Mouse (Mus musculus) heart, postnatal 14 days (tissue): ENCODE measurements at regions not wholly inside any gene's neighbourhood (a gene's known extent, or its start where the extent isn't known, plus 50 kb on each side); places are given as distances from the start of the nearest gene placed in this dataset.
A peak's percentile ranks its signal among the peaks of the same experiment; 100 is the strongest.

Experiments used
- DNase-seq, 2 experiments: peaks; one replicate each; pipeline ENCODE4 v3.0.0; 2021 to 2022
- intact Hi-C: fragments of 180-260 bp; cut with DNase I; formaldehyde crosslinking; loops from one replicate; pipeline ENCODE4 v1.15.1; 2025

GRCm38 (mm10) chr16:75487915-75488314 lies 97.9 kb downstream of the Lipi start:
- intact Hi-C loops: no loop called here
- DNase-seq: no peak

GRCm38 (mm10) chr16:75483878-75484277 lies 102.0 kb downstream of the Lipi start:
- no peak for DNase-seq
- intact Hi-C loops: no loop called here

GRCm38 (mm10) chr16:75465420-75465975 lies 120.4 kb downstream of the Lipi start:
- DNase-seq: no peak
- intact Hi-C loops: no loop called here

- DNase-seq: no peak
- intact Hi-C loops: no loop called here
Observed at GRCm38 (mm10) chr16:75462136-75462535, 123.7 kb downstream of the Lipi start.

- DNase-seq: no peak
- intact Hi-C loops: no loop called here
Observed at GRCm38 (mm10) chr16:75446901-75447514, 138.9 kb downstream of the Lipi start.

GRCm38 (mm10) chr16:75439296-75439695 lies 146.6 kb downstream of the Lipi start:
- DNase-seq: no peak
- intact Hi-C loops: no loop called here

GRCm38 (mm10) chr16:75433227-75433626 lies 152.6 kb downstream of the Lipi start:
- intact Hi-C loops: no loop called here
- DNase-seq: no peak

- no peak for DNase-seq
Observed at GRCm38 (mm10) chr16:75384526-75385222, 201.2 kb downstream of the Lipi start.

GRCm38 (mm10) chr16:75381191-75381590 lies 204.7 kb downstream of the Lipi start:
- DNase-seq: no peak
- intact Hi-C loops: no loop called here

More at GRCm38 (mm10) chr16:75384526-75385222, 201.2 kb downstream of the Lipi start:
- intact Hi-C loops: no loop called here

GRCm38 (mm10) chr16:75369700-75370099 lies 216.2 kb downstream of the Lipi start:
- DNase-seq: no peak
- intact Hi-C loops: no loop called here

- intact Hi-C loops: no loop called here
- no peak for DNase-seq
Observed at GRCm38 (mm10) chr16:75366727-75367126, 219.1 kb downstream of the Lipi start.

- DNase-seq: no peak
- intact Hi-C loops: no loop called here
Observed at GRCm38 (mm10) chr16:75365361-75365994, 220.4 kb downstream of the Lipi start.

GRCm38 (mm10) chr16:75362095-75362494 lies 223.8 kb downstream of the Lipi start:
- DNase-seq: no peak
- intact Hi-C loops: no loop called here

- intact Hi-C loops: no loop called here
- DNase-seq: no peak
Observed at GRCm38 (mm10) chr16:75360791-75361190, 225.1 kb downstream of the Lipi start.

- no peak for DNase-seq
- intact Hi-C loops: no loop called here
Observed at GRCm38 (mm10) chr16:75353394-75353793, 232.5 kb downstream of the Lipi start.

GRCm38 (mm10) chr16:75344201-75344927 lies 241.5 kb downstream of the Lipi start:
- intact Hi-C loops: no loop called here
- DNase-seq: no peak

GRCm38 (mm10) chr16:75343028-75343901 lies 242.6 kb downstream of the Lipi start:
- peak in 1 of 2 experiments; percentile 2 for DNase-seq
- intact Hi-C loops: no loop called here

- no peak for DNase-seq
- intact Hi-C loops: no loop called here
Observed at GRCm38 (mm10) chr16:75334228-75334627, 251.6 kb downstream of the Lipi start.

- no peak for DNase-seq
- intact Hi-C loops: no loop called here
Observed at GRCm38 (mm10) chr16:75333750-75334149, 252.1 kb downstream of the Lipi start.

GRCm38 (mm10) chr16:75332853-75333252 lies 253.0 kb downstream of the Lipi start:
- intact Hi-C loops: no loop called here
- DNase-seq: no peak
